Mouse (Mus musculus) kidney, adult 9 months (tissue): ENCODE results near the gene Farp1.

ENCODE experiments used
- DNase-seq: peaks from one replicate; pipeline ENCODE4 v3.0.0; 2022

Gene Farp1

GRCm38 (mm10) chr14:121318382-121318781 is 283.4 kb downstream of the Farp1 start:
- no peak for DNase-seq

- no peak for DNase-seq
These were observed 287.1 kb downstream of the Farp1 start for GRCm38 (mm10) chr14:121322150-121322549.

GRCm38 (mm10) chr14:121322641-121323040 is 287.6 kb downstream of the Farp1 start:
- DNase-seq: no peak

- DNase-seq: no peak
These were observed 289.7 kb downstream of the Farp1 start for GRCm38 (mm10) chr14:121324521-121325330.

GRCm38 (mm10) chr14:121326432-121326831 is 291.4 kb downstream of the Farp1 start:
- DNase-seq: no peak

- no peak for DNase-seq
These were observed 293.9 kb downstream of the Farp1 start for GRCm38 (mm10) chr14:121328878-121329277.

GRCm38 (mm10) chr14:121329401-121330089 is 294.5 kb downstream of the Farp1 start:
- DNase-seq: no peak

GRCm38 (mm10) chr14:121330090-121330408 is 295.0 kb downstream of the Farp1 start:
- DNase-seq: no peak
